Mouse (Mus musculus): Measurements from ENCODE around the gene Dapk2. TPM values are rescaled to one million over a fixed set of nuclear protein-coding genes. Genes with fewer than 3 reads are reported as not detected.

The Dapk2 gene
- polyA plus RNA-seq, 1 experiment from 2014 or later: 7.2 TPM

- H3K9me3 ChIP-seq: no peaks in the 10 kb centered on the region
- H3K27me3 ChIP-seq (replicated peaks): no peaks in the 10 kb centered on the region
- no peaks in the 10 kb centered on the region for H3K4me1 ChIP-seq (replicated peaks)
- no peak for ATAC-seq
- no peak overlapping the region for H3K4me3 ChIP-seq (replicated peaks)
- H3K36me3 ChIP-seq: no peaks in the 10 kb centered on the region
- no peak overlapping the region for H3K27ac ChIP-seq
- H3K9ac ChIP-seq: no peak overlapping the region
- WGBS: 91% methylated on average over 3 of the region's 3 CpGs
- no peak overlapping the region for H3K4me2 ChIP-seq (replicated peaks)
Measured at GRCm38 (mm10) chr9:66174985-66175384, 17.0 kb downstream of the Dapk2 start.

- no peak for ATAC-seq
- H3K27me3 ChIP-seq (replicated peaks): no peaks in the 10 kb centered on the region
- H3K4me2 ChIP-seq (replicated peaks): no peak overlapping the region
- H3K4me1 ChIP-seq (replicated peaks): peaks cover 10% of the 10 kb centered on the region; the same call in 1 of the 2 replicates
- H3K9me3 ChIP-seq: no peaks in the 10 kb centered on the region
- no peak overlapping the region for H3K4me3 ChIP-seq (replicated peaks)
- no peaks in the 10 kb centered on the region for H3K36me3 ChIP-seq
- no peak overlapping the region for H3K9ac ChIP-seq
- no peak overlapping the region for H3K27ac ChIP-seq
- WGBS: 26% methylated on average over 1 of the region's 1 CpGs
Measured at GRCm38 (mm10) chr9:66177975-66178374, 20.0 kb downstream of the Dapk2 start.

- Histone ChIP-seq H3K27ac (no peak overlapping the region), H3K4me2 (replicated peaks) (no peak overlapping the region), H3K9ac (no peak overlapping the region), H3K4me3 (replicated peaks) (no peak overlapping the region), H3K9me3 (no peaks in the 10 kb centered on the region), H3K27me3 (replicated peaks) (no peaks in the 10 kb centered on the region), H3K4me1 (replicated peaks) (peaks cover 10% of the 10 kb centered on the region; the same call in 1 of the 2 replicates), H3K36me3 (no peaks in the 10 kb centered on the region)
- 71% methylated on average over 6 of the region's 6 CpGs for WGBS
- ATAC-seq: no peak
Measured at GRCm38 (mm10) chr9:66179795-66180194, 21.8 kb downstream of the Dapk2 start.

- Histone ChIP-seq H3K4me3 (replicated peaks) (no peak overlapping the region), H3K4me2 (replicated peaks) (no peak overlapping the region), H3K9me3 (no peaks in the 10 kb centered on the region), H3K4me1 (replicated peaks) (peaks cover 10% of the 10 kb centered on the region; the same call in 1 of the 2 replicates), H3K9ac (no peak overlapping the region), H3K27ac (no peak overlapping the region), H3K27me3 (replicated peaks) (no peaks in the 10 kb centered on the region), H3K36me3 (no peaks in the 10 kb centered on the region)
- WGBS: 69% methylated on average over 4 of the region's 4 CpGs
- ATAC-seq: peak; percentile 89
Measured at GRCm38 (mm10) chr9:66181126-66181825, 23.3 kb downstream of the Dapk2 start.

- peak; percentile 72; the same call in 1 of the 2 replicates for ATAC-seq
- H3K4me1 ChIP-seq (replicated peaks): peaks cover 13% of the 10 kb centered on the region; the same call in 1 of the 2 replicates
- no peak overlapping the region for H3K9ac ChIP-seq
- no peaks in the 10 kb centered on the region for H3K9me3 ChIP-seq
- WGBS: 46% methylated on average over 11 of the region's 11 CpGs
- H3K27ac ChIP-seq: no peak overlapping the region
- H3K4me2 ChIP-seq (replicated peaks): no peak overlapping the region
- no peaks in the 10 kb centered on the region for H3K27me3 ChIP-seq (replicated peaks)
- no peak overlapping the region for H3K4me3 ChIP-seq (replicated peaks)
- H3K36me3 ChIP-seq: no peaks in the 10 kb centered on the region
Measured at GRCm38 (mm10) chr9:66181826-66182678, 24.0 kb downstream of the Dapk2 start.

- 60% methylated on average over 3 of the region's 3 CpGs for WGBS
- H3K9ac ChIP-seq: no peak overlapping the region
- no peak overlapping the region for H3K27ac ChIP-seq
- no peak overlapping the region for H3K4me2 ChIP-seq (replicated peaks)
- H3K9me3 ChIP-seq: no peaks in the 10 kb centered on the region
- H3K36me3 ChIP-seq: no peaks in the 10 kb centered on the region
- no peaks in the 10 kb centered on the region for H3K27me3 ChIP-seq (replicated peaks)
- peak; percentile 32; the same call in 1 of the 2 replicates for ATAC-seq
- H3K4me1 ChIP-seq (replicated peaks): peaks cover 13% of the 10 kb centered on the region; the same call in 1 of the 2 replicates
- H3K4me3 ChIP-seq (replicated peaks): no peak overlapping the region
Measured at GRCm38 (mm10) chr9:66182679-66182993, 24.6 kb downstream of the Dapk2 start.

GRCm38 (mm10) chr9:66183023-66183422, 25.0 kb downstream of the Dapk2 start:
- no peak overlapping the region for H3K27ac ChIP-seq

GRCm38 (mm10) chr9:66184572-66184971, 26.5 kb downstream of the Dapk2 start:
- no peak overlapping the region for H3K4me2 ChIP-seq (replicated peaks)
- peaks cover 13% of the 10 kb centered on the region; the same call in 1 of the 2 replicates for H3K4me1 ChIP-seq (replicated peaks)
- H3K4me3 ChIP-seq (replicated peaks): no peak overlapping the region
- no peak overlapping the region for H3K27ac ChIP-seq
- H3K9me3 ChIP-seq: no peaks in the 10 kb centered on the region
- no peak overlapping the region for H3K9ac ChIP-seq
- 69% methylated on average over 5 of the region's 5 CpGs for WGBS
- ATAC-seq: no peak
- no peaks in the 10 kb centered on the region for H3K36me3 ChIP-seq
- H3K27me3 ChIP-seq (replicated peaks): no peaks in the 10 kb centered on the region

More at GRCm38 (mm10) chr9:66183023-66183422, 25.0 kb downstream of the Dapk2 start:
- no peaks in the 10 kb centered on the region for H3K9me3 ChIP-seq
- WGBS: 71% methylated on average over 3 of the region's 3 CpGs
- H3K4me1 ChIP-seq (replicated peaks): peaks cover 13% of the 10 kb centered on the region; the same call in 1 of the 2 replicates
- no peak overlapping the region for H3K4me2 ChIP-seq (replicated peaks)
- no peak overlapping the region for H3K4me3 ChIP-seq (replicated peaks)
- H3K27me3 ChIP-seq (replicated peaks): no peaks in the 10 kb centered on the region
- no peak for ATAC-seq
- H3K9ac ChIP-seq: no peak overlapping the region
- H3K36me3 ChIP-seq: no peaks in the 10 kb centered on the region

GRCm38 (mm10) chr9:66186426-66186825, 28.4 kb downstream of the Dapk2 start:
- Histone ChIP-seq H3K4me1 (replicated peaks) (peaks cover 10% of the 10 kb centered on the region; the same call in 1 of the 2 replicates), H3K27ac (no peak overlapping the region), H3K9ac (no peak overlapping the region), H3K4me3 (replicated peaks) (no peak overlapping the region), H3K9me3 (no peaks in the 10 kb centered on the region), H3K36me3 (no peaks in the 10 kb centered on the region), H3K27me3 (replicated peaks) (no peaks in the 10 kb centered on the region), H3K4me2 (replicated peaks) (no peak overlapping the region)
- 32% methylated on average over 6 of the region's 6 CpGs for WGBS
- no peak for ATAC-seq

- 0 out of 2 replicates have a peak, but pooled peaks cover 3% of the 10 kb centered on the region for H3K4me1 ChIP-seq (replicated peaks)
- no peak overlapping the region for H3K9ac ChIP-seq
- H3K36me3 ChIP-seq: no peaks in the 10 kb centered on the region
- no peak overlapping the region for H3K4me3 ChIP-seq (replicated peaks)
- H3K9me3 ChIP-seq: no peaks in the 10 kb centered on the region
- H3K27me3 ChIP-seq (replicated peaks): no peaks in the 10 kb centered on the region
- WGBS: 68% methylated on average over 1 of the region's 1 CpGs
- H3K4me2 ChIP-seq (replicated peaks): no peak overlapping the region
- no peak for ATAC-seq
- H3K27ac ChIP-seq: no peak overlapping the region
Measured at GRCm38 (mm10) chr9:66189026-66189425, 31.0 kb downstream of the Dapk2 start.

GRCm38 (mm10) chr9:66194003-66194402, 36.0 kb downstream of the Dapk2 start:
- WGBS: 74% methylated on average over 3 of the region's 3 CpGs
- Histone ChIP-seq H3K27ac (no peak overlapping the region), H3K4me2 (replicated peaks) (no peak overlapping the region), H3K9ac (no peak overlapping the region), H3K4me3 (replicated peaks) (no peak overlapping the region), H3K4me1 (replicated peaks) (no peaks in the 10 kb centered on the region), H3K36me3 (no peaks in the 10 kb centered on the region), H3K27me3 (replicated peaks) (no peaks in the 10 kb centered on the region), H3K9me3 (no peaks in the 10 kb centered on the region)
- no peak for ATAC-seq

- Histone ChIP-seq H3K4me3 (replicated peaks) (no peak overlapping the region), H3K4me2 (replicated peaks) (no peak overlapping the region), H3K27me3 (replicated peaks) (no peaks in the 10 kb centered on the region), H3K4me1 (replicated peaks) (no peaks in the 10 kb centered on the region), H3K27ac (no peak overlapping the region), H3K9ac (no peak overlapping the region), H3K9me3 (no peaks in the 10 kb centered on the region), H3K36me3 (no peaks in the 10 kb centered on the region)
- ATAC-seq: no peak
- 61% methylated on average over 3 of the region's 3 CpGs for WGBS
Measured at GRCm38 (mm10) chr9:66196561-66196960, 38.5 kb downstream of the Dapk2 start.
